Mouse (Mus musculus): ENCODE results near the gene Mpped2. TPM values are rescaled to one million over a fixed set of nuclear protein-coding genes. Genes with fewer than 3 reads are reported as not detected.

Gene Mpped2
- total and polyA plus RNA-seq, 2 experiments, result 0.20 to 0.37 TPM

- DNase-seq (ENCODE audit: extremely low read depth, low read depth, low spot score), result no peak
- H3K36me3 ChIP-seq (ENCODE audit: control insufficient read depth, insufficient read depth, low read length), result no peaks in the 10 kb centered on the region
- 74% methylated on average over 3 of the region's 3 CpGs for WGBS
- no peak overlapping the region for H3K27ac ChIP-seq (replicated peaks; ENCODE audit: insufficient read depth, low read depth, low read length)
- no peaks in the 10 kb centered on the region for H3K79me2 ChIP-seq (ENCODE audit: control insufficient read depth, insufficient read depth, low read length)
- no peaks in the 10 kb centered on the region for H3K27me3 ChIP-seq (ENCODE audit: control insufficient read depth, insufficient read depth, low read length)
- no peak for TF ChIP-seq POLR2A (IDR thresholded peaks at IDR 0.05; ENCODE audit: extremely low read depth, insufficient read depth, low read length)
- no peak for TF ChIP-seq CTCF (IDR thresholded peaks at IDR 0.05; ENCODE audit: low read depth, low read length)
- no peak overlapping the region for H3K9ac ChIP-seq (ENCODE audit: low read depth, low read length)
- no peak overlapping the region for H3K4me3 ChIP-seq (ENCODE audit: insufficient read depth, low read depth, low read length)
- H3K4me1 ChIP-seq (ENCODE audit: control insufficient read depth, insufficient read depth, low read length), result no peaks in the 10 kb centered on the region
Observed at GRCm38 (mm10) chr2:106797855-106798254, 104.8 kb downstream of the Mpped2 start.

- no peak overlapping the region for H3K9ac ChIP-seq (ENCODE audit: low read depth, low read length)
- TF ChIP-seq CTCF (IDR thresholded peaks at IDR 0.05; ENCODE audit: low read depth, low read length), result no peak
- TF ChIP-seq POLR2A (IDR thresholded peaks at IDR 0.05; ENCODE audit: extremely low read depth, insufficient read depth, low read length), result no peak
- no peak overlapping the region for H3K4me3 ChIP-seq (ENCODE audit: insufficient read depth, low read depth, low read length)
- H3K27ac ChIP-seq (replicated peaks; ENCODE audit: insufficient read depth, low read depth, low read length), result no peak overlapping the region
- no peaks in the 10 kb centered on the region for H3K79me2 ChIP-seq (ENCODE audit: control insufficient read depth, insufficient read depth, low read length)
- no peaks in the 10 kb centered on the region for H3K4me1 ChIP-seq (ENCODE audit: control insufficient read depth, insufficient read depth, low read length)
- 48% methylated on average over 4 of the region's 4 CpGs for WGBS
- no peaks in the 10 kb centered on the region for H3K36me3 ChIP-seq (ENCODE audit: control insufficient read depth, insufficient read depth, low read length)
- H3K27me3 ChIP-seq (ENCODE audit: control insufficient read depth, insufficient read depth, low read length), result no peaks in the 10 kb centered on the region
- DNase-seq (ENCODE audit: extremely low read depth, low read depth, low spot score), result no peak
Observed at GRCm38 (mm10) chr2:106798824-106799223, 105.8 kb downstream of the Mpped2 start.

GRCm38 (mm10) chr2:106815898-106816297 lies 122.8 kb downstream of the Mpped2 start:
- Histone ChIP-seq H3K4me3 (ENCODE audit: insufficient read depth, low read depth, low read length) (no peak overlapping the region), H3K4me1 (ENCODE audit: control insufficient read depth, insufficient read depth, low read length) (no peaks in the 10 kb centered on the region), H3K79me2 (ENCODE audit: control insufficient read depth, insufficient read depth, low read length) (no peaks in the 10 kb centered on the region), H3K36me3 (ENCODE audit: control insufficient read depth, insufficient read depth, low read length) (no peaks in the 10 kb centered on the region), H3K27me3 (ENCODE audit: control insufficient read depth, insufficient read depth, low read length) (no peaks in the 10 kb centered on the region), H3K27ac (replicated peaks; ENCODE audit: insufficient read depth, low read depth, low read length) (no peak overlapping the region), H3K9ac (ENCODE audit: low read depth, low read length) (no peak overlapping the region)
- no peak for DNase-seq (ENCODE audit: extremely low read depth, low read depth, low spot score)
- 88% methylated on average over 3 of the region's 3 CpGs for WGBS
- TF ChIP-seq CTCF (IDR thresholded peaks at IDR 0.05; ENCODE audit: low read depth, low read length) (no peak), POLR2A (IDR thresholded peaks at IDR 0.05; ENCODE audit: extremely low read depth, insufficient read depth, low read length) (no peak)

GRCm38 (mm10) chr2:106821292-106821691 lies 128.2 kb downstream of the Mpped2 start:
- H3K9ac ChIP-seq (ENCODE audit: low read depth, low read length), result no peak overlapping the region
- DNase-seq (ENCODE audit: extremely low read depth, low read depth, low spot score), result no peak
- H3K27ac ChIP-seq (replicated peaks; ENCODE audit: insufficient read depth, low read depth, low read length), result no peak overlapping the region
- H3K36me3 ChIP-seq (ENCODE audit: control insufficient read depth, insufficient read depth, low read length), result no peaks in the 10 kb centered on the region
- no peaks in the 10 kb centered on the region for H3K27me3 ChIP-seq (ENCODE audit: control insufficient read depth, insufficient read depth, low read length)
- 82% methylated on average over 8 of the region's 8 CpGs for WGBS
- no peaks in the 10 kb centered on the region for H3K4me1 ChIP-seq (ENCODE audit: control insufficient read depth, insufficient read depth, low read length)
- H3K79me2 ChIP-seq (ENCODE audit: control insufficient read depth, insufficient read depth, low read length), result no peaks in the 10 kb centered on the region
- TF ChIP-seq POLR2A (IDR thresholded peaks at IDR 0.05; ENCODE audit: extremely low read depth, insufficient read depth, low read length) (no peak), CTCF (IDR thresholded peaks at IDR 0.05; ENCODE audit: low read depth, low read length) (no peak)
- no peak overlapping the region for H3K4me3 ChIP-seq (ENCODE audit: insufficient read depth, low read depth, low read length)

- WGBS, result 38% methylated on average over 6 of the region's 6 CpGs
- no peak for TF ChIP-seq CTCF (IDR thresholded peaks at IDR 0.05; ENCODE audit: low read depth, low read length)
- TF ChIP-seq POLR2A (IDR thresholded peaks at IDR 0.05; ENCODE audit: extremely low read depth, insufficient read depth, low read length), result no peak
- H3K9ac ChIP-seq (ENCODE audit: low read depth, low read length), result no peak overlapping the region
- H3K4me1 ChIP-seq (ENCODE audit: control insufficient read depth, insufficient read depth, low read length), result no peaks in the 10 kb centered on the region
- H3K4me3 ChIP-seq (ENCODE audit: insufficient read depth, low read depth, low read length), result no peak overlapping the region
- no peak overlapping the region for H3K27ac ChIP-seq (replicated peaks; ENCODE audit: insufficient read depth, low read depth, low read length)
- no peaks in the 10 kb centered on the region for H3K36me3 ChIP-seq (ENCODE audit: control insufficient read depth, insufficient read depth, low read length)
- H3K79me2 ChIP-seq (ENCODE audit: control insufficient read depth, insufficient read depth, low read length), result no peaks in the 10 kb centered on the region
- DNase-seq (ENCODE audit: extremely low read depth, low read depth, low spot score), result no peak
- H3K27me3 ChIP-seq (ENCODE audit: control insufficient read depth, insufficient read depth, low read length), result no peaks in the 10 kb centered on the region
Observed at GRCm38 (mm10) chr2:106821883-106822282, 128.8 kb downstream of the Mpped2 start.

GRCm38 (mm10) chr2:106822540-106822939 lies 129.5 kb downstream of the Mpped2 start:
- no peaks in the 10 kb centered on the region for H3K4me1 ChIP-seq (ENCODE audit: control insufficient read depth, insufficient read depth, low read length)
- H3K27me3 ChIP-seq (ENCODE audit: control insufficient read depth, insufficient read depth, low read length), result no peaks in the 10 kb centered on the region
- TF ChIP-seq CTCF (IDR thresholded peaks at IDR 0.05; ENCODE audit: low read depth, low read length), result no peak
- H3K4me3 ChIP-seq (ENCODE audit: insufficient read depth, low read depth, low read length), result no peak overlapping the region
- H3K27ac ChIP-seq (replicated peaks; ENCODE audit: insufficient read depth, low read depth, low read length), result no peak overlapping the region
- no peak for DNase-seq (ENCODE audit: extremely low read depth, low read depth, low spot score)
- H3K79me2 ChIP-seq (ENCODE audit: control insufficient read depth, insufficient read depth, low read length), result no peaks in the 10 kb centered on the region
- H3K9ac ChIP-seq (ENCODE audit: low read depth, low read length), result no peak overlapping the region
- H3K36me3 ChIP-seq (ENCODE audit: control insufficient read depth, insufficient read depth, low read length), result no peaks in the 10 kb centered on the region
- 71% methylated on average over 5 of the region's 5 CpGs for WGBS

All from liver, adult 2 months (tissue).